8 mouse cellular contexts compared by ENCODE assay signal in genomic region chr11:98942923-98943641, GRCm38 (mm10). TPM values are rescaled to one million over a fixed set of nuclear protein-coding genes. Genes with fewer than 3 reads are reported as not detected.
A peak's percentile ranks its signal among the peaks of the same experiment; 100 is the strongest.
DNase-seq lines count a peak whose midpoint lies in the region; ATAC-seq and TF ChIP-seq lines count a peak whose summit lies in the region.

No protein-coding gene starts in this region.

- no peaks in the 10 kb centered on the region for H3K27me3 ChIP-seq in intestine, embryonic 14.5 days (replicated peaks; ENCODE audit: control insufficient read depth, insufficient read depth, low read length)
- peaks cover 3% of the 10 kb centered on the region; the same call in 1 of the 2 replicates for H3K27me3 ChIP-seq in liver, postnatal 0 days (ENCODE audit: insufficient read depth, low read length)
- H3K27me3 ChIP-seq in neural tube, embryonic 15.5 days (replicated peaks) = no peaks in the 10 kb centered on the region

- H3K4me2 ChIP-seq in intestine, embryonic 14.5 days (ENCODE audit: low read length) = peak overlapping the region; percentile 90
- peak overlapping the region; percentile 83 for H3K4me2 ChIP-seq in liver, postnatal 0 days (ENCODE audit: low read depth, low read length)
- peak overlapping the region; percentile 84 for H3K4me2 ChIP-seq in neural tube, embryonic 15.5 days

- 0 out of 2 replicates have a peak overlapping the region, but pooled peaks have one; percentile 31 for H3K9ac ChIP-seq in intestine, embryonic 14.5 days (ENCODE audit: low read length)
- peak overlapping the region; percentile 44 for H3K9ac ChIP-seq in liver, postnatal 0 days (replicated peaks)
- H3K9ac ChIP-seq in neural tube, embryonic 15.5 days (replicated peaks) = peak overlapping the region; percentile 56; the same call in 1 of the 2 replicates

- H3K4me1 ChIP-seq in intestine, embryonic 14.5 days (replicated peaks; ENCODE audit: control insufficient read depth, insufficient read depth, low read length) = peaks cover 82% of the 10 kb centered on the region
- peaks cover 88% of the 10 kb centered on the region for H3K4me1 ChIP-seq in liver, postnatal 0 days (ENCODE audit: insufficient read depth)
- H3K4me1 ChIP-seq in neural tube, embryonic 15.5 days = peaks cover 88% of the 10 kb centered on the region

- TF ChIP-seq EP300 in liver, postnatal 0 days (IDR thresholded peaks at IDR 0.05; ENCODE audit: low read depth) = no peak

- no peak for ATAC-seq in cerebellum, adult (ENCODE audit: insufficient number of reproducible peaks, low FRiP score, low TSS enrichment)
- ATAC-seq in intestine, embryonic 14.5 days (replicated peaks; ENCODE audit: low FRiP score, low TSS enrichment, low read depth) = no peak
- peak; percentile 3; the same call in 1 of the 2 replicates for ATAC-seq in liver, postnatal 0 days
- ATAC-seq in neural tube, embryonic 15.5 days (ENCODE audit: low FRiP score) = no peak; the same call in 1 of the 2 replicates

- 60% methylated on average over 8 of the region's 8 CpGs for WGBS in intestine, embryonic 14.5 days
- 64% methylated on average over 5 of the region's 8 CpGs for WGBS in liver, postnatal 0 days (ENCODE audit: insufficient replicate concordance)
- WGBS in neural tube, embryonic 15.5 days = 52% methylated on average over 8 of the region's 8 CpGs

- H3K4me3 ChIP-seq in intestine, embryonic 14.5 days (ENCODE audit: low read depth, low read length) = no peak overlapping the region
- H3K4me3 ChIP-seq in liver, postnatal 0 days (ENCODE audit: low read depth, low read length) = peak overlapping the region; percentile 35; the same call in 1 of the 2 replicates
- H3K4me3 ChIP-seq in neural tube, embryonic 15.5 days (replicated peaks) = no peak overlapping the region

- H3K27ac ChIP-seq in intestine, embryonic 14.5 days (ENCODE audit: low read depth) = peak overlapping the region; percentile 93
- peak overlapping the region; percentile 77 for H3K27ac ChIP-seq in liver, postnatal 0 days (ENCODE audit: low read depth)
- H3K27ac ChIP-seq in neural tube, embryonic 15.5 days (replicated peaks) = peak overlapping the region; percentile 90

- no peaks in the 10 kb centered on the region for H3K36me3 ChIP-seq in intestine, embryonic 14.5 days (ENCODE audit: control insufficient read depth, insufficient read depth, low read length)
- no peaks in the 10 kb centered on the region for H3K36me3 ChIP-seq in liver, postnatal 0 days (replicated peaks; ENCODE audit: insufficient read depth, low read length)
- no peaks in the 10 kb centered on the region for H3K36me3 ChIP-seq in neural tube, embryonic 15.5 days

- peak; percentile 53 for DNase-seq in cerebellum, adult 9-10 months
- peak; percentile 91 for DNase-seq in adipocyte (ENCODE audit: low spot score)
- DNase-seq in gastrocnemius, postnatal 4 days (ENCODE audit: low spot score in 2 of 2) = peak; percentile 27 to 60
- DNase-seq in intestine, embryonic 14.5 days (ENCODE audit: low spot score) = no peak
- DNase-seq in liver, postnatal 0 days = no peak
- no peak for DNase-seq in yolk sac, embryonic 10.5 days (ENCODE audit: low spot score)

- H3K9me3 ChIP-seq in intestine, embryonic 14.5 days (ENCODE audit: control insufficient read depth, low read length) = no peaks in the 10 kb centered on the region
- H3K9me3 ChIP-seq in liver, postnatal 0 days (ENCODE audit: low read length) = no peaks in the 10 kb centered on the region
- H3K9me3 ChIP-seq in neural tube, embryonic 15.5 days (replicated peaks) = no peaks in the 10 kb centered on the region

- TF ChIP-seq CTCF in liver, postnatal 0 days (IDR thresholded peaks at IDR 0.05; ENCODE audit: low read depth) = no peak

RNA-seq across cellular contexts. Expression of gene Rara, which starts 15.5 kb away (rescaled TPM):
- total RNA-seq in gastrocnemius, postnatal 4 days (2021) = 10 to 100 TPM; 44.6 to 45.9 TPM
- 42.4 and 43.6 TPM in 2 replicates for polyA plus RNA-seq in intestine, embryonic 14.5 days (2014; fragmentation: Nextera tagmentation; extraction: Ambion mirVana)
- 5.4 and 5.6 TPM in 2 replicates for polyA plus RNA-seq in liver, postnatal 0 days (2015; fragmentation: Nextera tagmentation; extraction: Ambion mirVana)
- 17.3 and 19.9 TPM in 2 replicates for polyA plus RNA-seq in neural tube, embryonic 15.5 days (2015; fragmentation: Nextera tagmentation; extraction: Ambion mirVana)

RNA-seq across cellular contexts. Expression of gene Cdc6, which starts 35.5 kb away (rescaled TPM):
- 1 to 10 TPM; 6.8 to 7.5 TPM for total RNA-seq in gastrocnemius, postnatal 4 days (2021)
- polyA plus RNA-seq in intestine, embryonic 14.5 days (2014; fragmentation: Nextera tagmentation; extraction: Ambion mirVana) = 32.5 and 32.9 TPM in 2 replicates
- polyA plus RNA-seq in liver, postnatal 0 days (2015; fragmentation: Nextera tagmentation; extraction: Ambion mirVana) = 19.1 and 22.3 TPM in 2 replicates
- 3.8 and 12.0 TPM in 2 replicates for polyA plus RNA-seq in neural tube, embryonic 15.5 days (2015; fragmentation: Nextera tagmentation; extraction: Ambion mirVana)

RNA-seq across cellular contexts. Expression of gene Gjd3, which starts 39.7 kb away (rescaled TPM):
- total RNA-seq in gastrocnemius, postnatal 4 days (2021) = under 1 TPM in 1 of 2 experiments, not detected in 1; 0.69 TPM
- polyA plus RNA-seq in intestine, embryonic 14.5 days (2014; fragmentation: Nextera tagmentation; extraction: Ambion mirVana) = 0.22 TPM in 1 of 2 replicates, not detected in the other
- polyA plus RNA-seq in liver, postnatal 0 days (2015; fragmentation: Nextera tagmentation; extraction: Ambion mirVana) = not detected in 2 replicates
- polyA plus RNA-seq in neural tube, embryonic 15.5 days (2015; fragmentation: Nextera tagmentation; extraction: Ambion mirVana) = 2.2 and 3.0 TPM in 2 replicates

Comparison
In these comparisons a context has a peak if more than half of its experiments do, and no peak if none do; other contexts are left out.
1. DNase-seq: peak in cerebellum, adult 9-10 months (single experiment), adipocyte (single experiment) and gastrocnemius, postnatal 4 days (2 of 2); none in intestine, embryonic 14.5 days (single experiment), liver, postnatal 0 days (single experiment) and yolk sac, embryonic 10.5 days (single experiment).
2. Peak in every context shown above with its lines, with median percentiles within 50 percentile points of each other: H3K27ac ChIP-seq, H3K4me2 ChIP-seq and H3K9ac ChIP-seq.